Mouse (Mus musculus) liver, embryonic 16.5 days (tissue): ENCODE data around the gene Tapbp. TPM values are rescaled to one million over a fixed set of nuclear protein-coding genes. Genes with fewer than 3 reads are reported as not detected.

Experiments used
- ATAC-seq: fragments of 200-750 bp; cut with Nextera tagmentation; 2 replicates; pipeline ENCODE4 v1.8.0; 2017; ENCODE audit warnings: low read depth, mild to moderate bottlenecking, moderate number of reproducible peaks, moderate library complexity
- H3K27ac ChIP-seq: fragments of 300-500 bp; sonication (generic); 2 replicates; pipeline ENCODE4 v1.5.1; 2014; ENCODE audit warnings: mild to moderate bottlenecking, low read length
- H3K27me3 ChIP-seq: fragments of 300-500 bp; sonication (generic); 2 replicates; pipeline ENCODE4 v1.6.1; 2014; ENCODE audit warnings: low read depth, low read length, mixed read lengths; ENCODE audit not compliant: control insufficient read depth, insufficient read depth
- H3K36me3 ChIP-seq: fragments of 300-500 bp; sonication (generic); 2 replicates; pipeline ENCODE4 v1.6.1; 2014; ENCODE audit warnings: mild to moderate bottlenecking; ENCODE audit not compliant: control insufficient read depth, insufficient read depth
- H3K4me1 ChIP-seq: fragments of 300-500 bp; sonication (generic); 2 replicates; pipeline ENCODE4 v1.6.1; 2014; ENCODE audit warnings: low read depth, low read length, mixed read lengths; ENCODE audit not compliant: control insufficient read depth
- H3K4me2 ChIP-seq: fragments of 300-500 bp; sonication (generic); 2 replicates; pipeline ENCODE4 v1.6.1; 2014; ENCODE audit warnings: low read depth, low read length, mixed read lengths
- H3K4me3 ChIP-seq: fragments of 300-500 bp; sonication (generic); 2 replicates; pipeline ENCODE4 v1.5.1; 2014; ENCODE audit warnings: low read depth, mild to moderate bottlenecking, low read length
- H3K9ac ChIP-seq: fragments of 300-500 bp; sonication (generic); 2 replicates; pipeline ENCODE4 v1.6.1; 2014; ENCODE audit warnings: low read depth, low read length
- H3K9me3 ChIP-seq: fragments of 300-500 bp; sonication (generic); replicated peaks from 2 replicates; pipeline ENCODE4 v1.6.1; 2016; ENCODE audit warnings: low read length; ENCODE audit not compliant: control insufficient read depth
- WGBS: fragments of 180-500 bp; shearing (Covaris S2); extraction: QIAGEN DNeasy Blood & Tissue Kit; methylation state at CpG from one replicate; pipeline ENCODE4 v1.1.7; 2014; ENCODE audit not compliant: insufficient replicate concordance; 5-methylcytosine and 5-hydroxymethylcytosine counted together
- microRNA-seq: library from miRNA; unstranded; fragments of <30 nt; microRNA quantifications from one replicate; pipeline ENCODE4, GENCODE M21; 2016
- polyA plus RNA-seq: library from polyadenylated mRNA; unstranded; fragments of >200 nt; fragmentation: Nextera tagmentation; extraction: Ambion mirVana; gene quantifications from 2 replicates; pipeline ENCODE4 v1.2.1, GENCODE M21; 2015

Tapbp gene
- polyA plus RNA-seq, 1 experiment from 2014 or later, result 34.6 TPM

DNA sequence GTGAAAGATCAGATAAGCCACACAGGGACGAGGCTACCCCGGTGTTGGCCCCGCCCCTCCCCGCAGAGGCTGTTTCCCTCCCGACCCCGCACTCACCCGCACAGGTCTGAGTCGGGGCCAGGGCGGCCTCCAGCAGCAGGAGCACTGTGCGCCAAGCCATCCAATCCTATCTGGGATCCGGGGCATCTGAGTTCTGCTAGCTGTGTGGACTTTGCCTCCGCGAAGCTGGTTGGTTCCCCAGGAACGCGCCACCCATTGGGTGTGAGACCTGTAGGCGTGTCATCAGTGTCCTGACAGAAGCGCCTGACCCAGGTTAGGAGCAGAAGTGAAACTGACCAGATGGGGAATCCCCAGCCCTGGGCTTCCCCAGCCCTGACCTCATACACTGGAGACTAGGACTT, 62.9 kb downstream of the Tapbp start:
- Histone ChIP-seq H3K36me3 (no peaks in the 10 kb centered on the region), H3K9ac (peak overlapping the region; percentile 36), H3K4me3 (peak overlapping the region; percentile 63), H3K4me2 (peak overlapping the region; percentile 76), H3K9me3 (no peaks in the 10 kb centered on the region), H3K27ac (peak overlapping the region; percentile 52), H3K27me3 (peaks cover 15% of the 10 kb centered on the region), H3K4me1 (peaks cover 26% of the 10 kb centered on the region)
- 0% methylated on average over 14 of the region's 17 CpGs for WGBS
- peak; percentile 87 for ATAC-seq

Small RNA genes lying within 50 kb of the gene (microRNA-seq; reads per million reads assigned to microRNA genes)
- not detected for gene Gm27740

Other genes starting within 250 kb of the Tapbp start
- 121 and 124 TPM in 2 replicates for gene Hnrnpm, start 229.0 kb upstream of the Tapbp start, polyA plus RNA-seq
- gene March2, start 197.2 kb upstream of the Tapbp start, polyA plus RNA-seq, result 256 and 281 TPM in 2 replicates
- gene Rab11b, start 155.4 kb upstream of the Tapbp start, polyA plus RNA-seq, result 107 and 115 TPM in 2 replicates
- gene Angptl4, start 134.1 kb upstream of the Tapbp start, polyA plus RNA-seq, result 29.3 and 29.6 TPM in 2 replicates
- gene Kank3, start 105.4 kb upstream of the Tapbp start, polyA plus RNA-seq, result 10.0 and 13.7 TPM in 2 replicates
- gene Rps28, start 91.3 kb upstream of the Tapbp start, polyA plus RNA-seq, result 389 and 463 TPM in 2 replicates
- 243 and 245 TPM in 2 replicates for gene Ndufa7, start 91.3 kb upstream of the Tapbp start, polyA plus RNA-seq
- 11.9 and 12.1 TPM in 2 replicates for gene Cd320, start 72.8 kb upstream of the Tapbp start, polyA plus RNA-seq
- gene Gm7029, start 42.1 kb upstream of the Tapbp start, polyA plus RNA-seq, result not detected in 2 replicates
- 5.8 and 6.1 TPM in 2 replicates for gene Kifc1, start 25.2 kb upstream of the Tapbp start, polyA plus RNA-seq
- 0.21 and 0.54 TPM in 2 replicates for gene Platr17, start 10.8 kb upstream of the Tapbp start, polyA plus RNA-seq
- gene Daxx, start 6.5 kb upstream of the Tapbp start, polyA plus RNA-seq, result 18.6 and 19.6 TPM in 2 replicates
- 7.8 and 9.1 TPM in 2 replicates for gene Zbtb22, start within 50 bp of the Tapbp start, polyA plus RNA-seq
- gene Rgl2, start 13.6 kb downstream of the Tapbp start, polyA plus RNA-seq, result 7.8 and 9.0 TPM in 2 replicates
- gene Pfdn6, start 24.4 kb downstream of the Tapbp start, polyA plus RNA-seq, result 83.8 and 96.4 TPM in 2 replicates
- gene Wdr46, start 24.8 kb downstream of the Tapbp start, polyA plus RNA-seq, result 12.2 and 13.4 TPM in 2 replicates
- 2.2 and 2.3 TPM in 2 replicates for gene B3galt4, start 35.6 kb downstream of the Tapbp start, polyA plus RNA-seq
- gene Vps52, start 39.9 kb downstream of the Tapbp start, polyA plus RNA-seq, result 21.3 and 21.9 TPM in 2 replicates
- 904 and 1,002 TPM in 2 replicates for gene Rps18, start 40.1 kb downstream of the Tapbp start, polyA plus RNA-seq
- 126 and 139 TPM in 2 replicates for gene H2-K1, start 84.4 kb downstream of the Tapbp start, polyA plus RNA-seq
- gene Ring1, start 108.8 kb downstream of the Tapbp start, polyA plus RNA-seq, result 3.2 and 4.0 TPM in 2 replicates
- 30.1 and 32.2 TPM in 2 replicates for gene H2-Ke6, start 112.2 kb downstream of the Tapbp start, polyA plus RNA-seq
- 58.8 and 59.8 TPM in 2 replicates for gene Slc39a7, start 115.8 kb downstream of the Tapbp start, polyA plus RNA-seq
- 14.7 and 15.7 TPM in 2 replicates for gene Rxrb, start 115.9 kb downstream of the Tapbp start, polyA plus RNA-seq
- 0.26 and 0.27 TPM in 2 replicates for gene Col11a2, start 123.5 kb downstream of the Tapbp start, polyA plus RNA-seq
- gene H2-Oa, start 176.4 kb downstream of the Tapbp start, polyA plus RNA-seq, result 0.43 and 0.57 TPM in 2 replicates
- 5.3 and 5.5 TPM in 2 replicates for gene H2-DMa, start 203.6 kb downstream of the Tapbp start, polyA plus RNA-seq
- gene Brd2, start 206.7 kb downstream of the Tapbp start, polyA plus RNA-seq, result 32.0 and 35.8 TPM in 2 replicates
- gene H2-DMb2, start 227.4 kb downstream of the Tapbp start, polyA plus RNA-seq, result 0.74 and 1.0 TPM in 2 replicates
- gene H2-DMb1, start 237.2 kb downstream of the Tapbp start, polyA plus RNA-seq, result 1.3 and 1.5 TPM in 2 replicates